Mouse (Mus musculus) neural tube, embryonic 13.5 days (tissue): ENCODE measurements around the gene Ermard. TPM values are rescaled to one million over a fixed set of nuclear protein-coding genes. Genes with fewer than 3 reads are reported as not detected.

Source experiments
- ATAC-seq: fragments of 200-750 bp; cut with Nextera tagmentation; 2 replicates; pipeline ENCODE4 v1.8.0; 2017; ENCODE audit warnings: low read depth, mild to moderate bottlenecking, moderate TSS enrichment, moderate library complexity
- H3K27ac ChIP-seq: fragments of 300-500 bp; sonication (generic); replicated peaks from 2 replicates; pipeline ENCODE4 v1.5.1; 2015; ENCODE audit warnings: moderate library complexity, mild to moderate bottlenecking, inconsistent platforms
- H3K27me3 ChIP-seq: fragments of 300-500 bp; sonication (generic); 2 replicates; pipeline ENCODE4 v1.6.1; 2015; ENCODE audit warnings: mild to moderate bottlenecking, inconsistent platforms
- H3K36me3 ChIP-seq: fragments of 300-500 bp; sonication (generic); 2 replicates; pipeline ENCODE4 v1.6.1; 2015; ENCODE audit warnings: mild to moderate bottlenecking, inconsistent platforms
- H3K4me1 ChIP-seq: fragments of 300-500 bp; sonication (generic); replicated peaks from 2 replicates; pipeline ENCODE4 v1.6.1; 2015; ENCODE audit warnings: inconsistent platforms
- H3K4me2 ChIP-seq: fragments of 300-500 bp; sonication (generic); 2 replicates; pipeline ENCODE4 v1.6.1; 2015; ENCODE audit warnings: inconsistent platforms, mild to moderate bottlenecking, moderate library complexity
- H3K4me3 ChIP-seq: fragments of 300-500 bp; sonication (generic); 2 replicates; pipeline ENCODE4 v1.5.1; 2015; ENCODE audit warnings: mild to moderate bottlenecking, inconsistent platforms
- H3K9ac ChIP-seq: fragments of 300-500 bp; sonication (generic); 2 replicates; pipeline ENCODE4 v1.6.1; 2015; ENCODE audit warnings: moderate library complexity, mild to moderate bottlenecking, inconsistent platforms
- H3K9me3 ChIP-seq: fragments of 300-500 bp; sonication (generic); 2 replicates; pipeline ENCODE4 v1.6.1; 2016; ENCODE audit warnings: inconsistent platforms
- WGBS: fragments of 180-500 bp; shearing (Covaris S2); methylation state at CpG from one replicate; pipeline ENCODE4 v1.1.7; 2015; 5-methylcytosine and 5-hydroxymethylcytosine counted together
- polyA plus RNA-seq: library from polyadenylated mRNA; unstranded; fragments of >200 nt; fragmentation: Nextera tagmentation; extraction: Ambion mirVana; gene quantifications from 2 replicates; pipeline ENCODE4 v1.2.1, GENCODE M21; 2015

The Ermard gene
- polyA plus RNA-seq, 1 experiment from 2014 or later = 97.4 TPM

- no peaks in the 10 kb centered on the region for H3K9me3 ChIP-seq
- WGBS = 59% methylated on average over 1 of the region's 1 CpGs
- ATAC-seq = no peak
- 0 out of 2 replicates have a peak, but pooled peaks cover 4% of the 10 kb centered on the region for H3K27me3 ChIP-seq
- no peak overlapping the region for H3K9ac ChIP-seq
- H3K27ac ChIP-seq = no peak overlapping the region
- H3K4me1 ChIP-seq = peaks cover 14% of the 10 kb centered on the region
- H3K4me3 ChIP-seq = no peak overlapping the region
- H3K36me3 ChIP-seq = peaks cover 31% of the 10 kb centered on the region
- no peak overlapping the region for H3K4me2 ChIP-seq
These were observed 25.9 kb downstream of the Ermard start for GRCm38 (mm10) chr17:15066911-15067310.

DNA sequence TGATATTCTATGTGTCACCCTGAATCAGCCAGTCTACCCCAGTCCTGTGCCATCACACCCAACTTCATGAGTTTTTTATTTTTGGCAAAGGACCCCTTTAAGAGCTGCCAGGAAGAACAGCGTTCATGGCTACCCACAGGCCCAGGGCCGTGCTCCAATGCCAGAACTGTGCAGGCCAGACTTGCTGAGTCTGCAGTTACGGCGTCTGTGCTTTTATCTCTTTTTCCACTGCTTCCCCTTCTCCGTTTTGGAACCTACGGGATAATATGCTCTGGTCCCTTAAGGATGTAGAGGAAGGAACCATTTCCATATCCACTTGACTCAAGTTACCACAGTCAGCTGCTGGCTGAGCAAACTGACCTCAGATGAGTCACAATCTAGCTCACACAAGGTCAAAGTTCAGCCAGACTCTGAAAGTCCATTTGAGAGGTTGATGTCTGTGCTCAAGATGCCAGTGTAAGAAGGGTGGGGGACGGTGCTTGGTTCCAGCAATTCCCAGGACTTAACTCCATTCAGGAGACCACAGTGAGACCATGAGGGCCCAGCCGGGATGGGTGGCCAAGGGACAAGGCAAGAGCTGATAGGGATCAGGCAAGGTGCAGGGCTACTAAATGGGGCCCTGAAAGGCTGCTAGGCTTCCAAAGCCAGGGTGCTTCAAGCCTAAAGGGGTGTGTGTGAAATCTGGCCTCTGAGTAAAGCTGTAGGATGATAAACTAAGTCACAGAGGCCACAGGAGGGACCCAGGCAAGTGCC, 27.2 kb downstream of the Ermard start:
- Histone ChIP-seq H3K9me3 (no peaks in the 10 kb centered on the region), H3K27ac (no peak overlapping the region), H3K27me3 (0 out of 2 replicates have a peak, but pooled peaks cover 4% of the 10 kb centered on the region), H3K4me2 (no peak overlapping the region), H3K9ac (no peak overlapping the region), H3K4me1 (peaks cover 19% of the 10 kb centered on the region), H3K4me3 (no peak overlapping the region), H3K36me3 (peaks cover 19% of the 10 kb centered on the region)
- WGBS = 74% methylated on average over 8 of the region's 8 CpGs
- ATAC-seq = no peak

- no peaks in the 10 kb centered on the region for H3K9me3 ChIP-seq
- H3K4me3 ChIP-seq = no peak overlapping the region
- H3K27me3 ChIP-seq = 0 out of 2 replicates have a peak, but pooled peaks cover 4% of the 10 kb centered on the region
- H3K27ac ChIP-seq = no peak overlapping the region
- WGBS = 65% methylated on average over 2 of the region's 2 CpGs
- H3K4me2 ChIP-seq = no peak overlapping the region
- no peak overlapping the region for H3K9ac ChIP-seq
- no peak for ATAC-seq
- H3K36me3 ChIP-seq = 0 out of 2 replicates have a peak, but pooled peaks cover 10% of the 10 kb centered on the region
- peaks cover 19% of the 10 kb centered on the region for H3K4me1 ChIP-seq
These were observed 28.1 kb downstream of the Ermard start for GRCm38 (mm10) chr17:15069124-15069523.

GRCm38 (mm10) chr17:15072211-15072610, 31.2 kb downstream of the Ermard start:
- WGBS = 29% methylated on average over 2 of the region's 2 CpGs
- Histone ChIP-seq H3K9me3 (no peaks in the 10 kb centered on the region), H3K9ac (no peak overlapping the region), H3K4me3 (no peak overlapping the region), H3K4me2 (no peak overlapping the region), H3K36me3 (no peaks in the 10 kb centered on the region), H3K4me1 (peaks cover 5% of the 10 kb centered on the region; the same call in 1 of the 2 replicates), H3K27me3 (0 out of 2 replicates have a peak, but pooled peaks cover 4% of the 10 kb centered on the region), H3K27ac (no peak overlapping the region)
- peak; percentile 75; the same call in 1 of the 2 replicates for ATAC-seq

- no peak overlapping the region for H3K27ac ChIP-seq
- peaks cover 5% of the 10 kb centered on the region; the same call in 1 of the 2 replicates for H3K4me1 ChIP-seq
- H3K4me2 ChIP-seq = no peak overlapping the region
- H3K9me3 ChIP-seq = no peaks in the 10 kb centered on the region
- no peak overlapping the region for H3K9ac ChIP-seq
- H3K27me3 ChIP-seq = 0 out of 2 replicates have a peak, but pooled peaks cover 6% of the 10 kb centered on the region
- H3K4me3 ChIP-seq = no peak overlapping the region
- H3K36me3 ChIP-seq = no peaks in the 10 kb centered on the region
- ATAC-seq = no peak
- WGBS = 84% methylated on average over 8 of the region's 8 CpGs
These were observed 34.0 kb downstream of the Ermard start for GRCm38 (mm10) chr17:15075033-15075432.

GRCm38 (mm10) chr17:15077536-15077935, 36.5 kb downstream of the Ermard start:
- Histone ChIP-seq H3K9ac (no peak overlapping the region), H3K4me3 (no peak overlapping the region), H3K36me3 (no peaks in the 10 kb centered on the region), H3K4me1 (no peaks in the 10 kb centered on the region), H3K27ac (no peak overlapping the region), H3K4me2 (no peak overlapping the region), H3K27me3 (0 out of 2 replicates have a peak, but pooled peaks cover 8% of the 10 kb centered on the region), H3K9me3 (no peaks in the 10 kb centered on the region)
- ATAC-seq = no peak
- whole genome bisulfite sequencing = 46% methylated on average over 2 of the region's 2 CpGs

GRCm38 (mm10) chr17:15084226-15084848, 43.3 kb downstream of the Ermard start:
- H3K9me3 ChIP-seq = no peaks in the 10 kb centered on the region
- ATAC-seq = no peak
- no peaks in the 10 kb centered on the region for H3K36me3 ChIP-seq
- H3K27ac ChIP-seq = no peak overlapping the region
- no peak overlapping the region for H3K4me3 ChIP-seq
- 68% methylated on average over 13 of the region's 13 CpGs for WGBS
- H3K4me1 ChIP-seq = peaks cover 29% of the 10 kb centered on the region
- H3K4me2 ChIP-seq = no peak overlapping the region
- no peak overlapping the region for H3K9ac ChIP-seq
- H3K27me3 ChIP-seq = 0 out of 2 replicates have a peak, but pooled peaks cover 9% of the 10 kb centered on the region

DNA sequence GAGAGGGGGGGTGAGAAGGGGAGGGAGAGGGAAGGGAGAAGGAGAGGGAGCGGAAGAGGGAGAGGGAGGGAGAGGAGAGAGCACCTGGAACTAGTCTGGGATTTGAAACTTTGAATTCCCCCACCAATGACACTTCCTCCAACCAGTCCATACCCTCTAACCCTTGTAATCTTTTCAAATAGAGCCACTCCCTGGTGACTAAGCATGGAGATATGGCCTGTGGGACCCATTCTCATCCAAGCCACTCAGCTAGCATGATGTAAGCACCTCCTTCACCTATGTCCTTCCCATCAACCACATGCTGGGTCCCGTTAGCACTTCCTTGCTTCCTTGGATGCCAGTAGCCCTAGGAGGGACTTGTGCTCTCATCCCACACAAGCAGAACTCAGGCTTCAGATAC, 44.0 kb downstream of the Ermard start:
- no peak for ATAC-seq
- no peaks in the 10 kb centered on the region for H3K9me3 ChIP-seq
- no peak overlapping the region for H3K27ac ChIP-seq
- no peak overlapping the region for H3K4me2 ChIP-seq
- WGBS = 80% methylated on average over 2 of the region's 2 CpGs
- 0 out of 2 replicates have a peak, but pooled peaks cover 6% of the 10 kb centered on the region for H3K27me3 ChIP-seq
- H3K36me3 ChIP-seq = no peaks in the 10 kb centered on the region
- H3K9ac ChIP-seq = no peak overlapping the region
- H3K4me1 ChIP-seq = peaks cover 31% of the 10 kb centered on the region
- H3K4me3 ChIP-seq = no peak overlapping the region

DNA sequence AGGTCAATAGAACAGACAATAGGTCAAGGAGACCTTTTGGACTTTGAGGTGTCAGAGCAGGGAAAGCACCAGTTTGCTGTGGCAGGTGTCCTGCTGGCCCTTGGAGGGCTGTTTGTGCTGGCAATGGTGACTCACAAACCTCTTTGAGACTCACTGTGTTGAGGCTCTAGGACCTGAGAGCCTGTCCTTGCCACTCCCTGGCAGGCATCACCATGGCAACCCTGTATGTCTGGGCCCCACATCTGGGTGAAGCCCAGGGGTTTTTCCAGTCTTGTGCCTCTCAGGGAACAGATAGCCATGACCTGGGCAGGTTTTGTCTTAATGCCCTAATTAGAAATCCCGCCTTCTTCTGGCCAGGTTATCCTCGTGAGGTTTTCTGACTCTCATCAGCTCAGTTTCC, 47.2 kb downstream of the Ermard start:
- no peak overlapping the region for H3K9ac ChIP-seq
- peak; percentile 68 for ATAC-seq
- no peaks in the 10 kb centered on the region for H3K36me3 ChIP-seq
- peaks cover 31% of the 10 kb centered on the region for H3K4me1 ChIP-seq
- no peak overlapping the region for H3K4me3 ChIP-seq
- H3K27ac ChIP-seq = peak overlapping the region; percentile 84
- H3K9me3 ChIP-seq = no peaks in the 10 kb centered on the region
- H3K4me2 ChIP-seq = peak overlapping the region; percentile 28; the same call in 1 of the 2 replicates
- H3K27me3 ChIP-seq = 0 out of 2 replicates have a peak, but pooled peaks cover 6% of the 10 kb centered on the region
- 9% methylated on average over 2 of the region's 2 CpGs for WGBS

DNA sequence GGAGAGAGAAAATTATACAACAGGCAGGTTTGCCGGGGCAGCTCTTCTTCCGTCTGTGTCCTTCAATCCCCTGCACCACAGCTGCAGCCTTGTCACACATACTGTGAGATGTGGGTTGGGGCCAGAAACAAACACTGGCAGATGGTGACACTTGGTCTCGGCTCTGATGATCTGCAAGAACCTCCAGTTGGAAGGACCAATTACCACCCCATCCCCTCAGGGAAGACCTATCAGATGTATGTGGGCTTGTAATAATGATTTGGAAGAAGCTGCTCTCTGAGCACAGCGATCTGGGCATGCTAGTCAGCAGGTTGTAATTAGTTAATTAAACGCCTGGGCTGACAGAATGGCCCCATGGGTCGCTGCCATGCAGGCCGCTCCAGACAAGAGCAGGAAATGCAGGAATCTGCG, 47.6 kb downstream of the Ermard start:
- Histone ChIP-seq H3K4me3 (no peak overlapping the region), H3K4me1 (peaks cover 35% of the 10 kb centered on the region), H3K4me2 (peak overlapping the region; percentile 28), H3K9ac (no peak overlapping the region), H3K27me3 (0 out of 2 replicates have a peak, but pooled peaks cover 6% of the 10 kb centered on the region), H3K36me3 (no peaks in the 10 kb centered on the region), H3K9me3 (no peaks in the 10 kb centered on the region), H3K27ac (peak overlapping the region; percentile 84)
- ATAC-seq = peak; percentile 88
- WGBS = 4% methylated on average over 8 of the region's 8 CpGs

DNA sequence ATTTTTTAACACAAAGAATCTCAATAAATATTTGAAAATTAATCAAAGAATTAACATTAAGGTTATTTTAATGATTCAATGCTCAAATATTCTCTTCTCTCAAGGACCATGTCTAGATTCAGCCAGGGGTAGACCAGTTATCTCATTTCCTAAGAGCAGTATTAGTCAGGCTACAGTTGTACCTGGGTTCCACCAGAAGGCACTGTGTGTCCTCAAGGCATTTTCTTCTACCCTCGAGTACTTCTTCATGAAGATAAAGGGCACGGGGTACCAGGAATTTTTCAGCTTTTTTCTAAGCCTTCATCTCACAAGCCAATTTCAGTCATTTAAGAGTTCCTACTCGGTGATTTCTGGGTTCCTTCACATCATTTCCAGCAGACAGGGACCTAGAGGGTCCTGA, 50.7 kb downstream of the Ermard start:
- no peak for ATAC-seq
- peaks cover 6% of the 10 kb centered on the region; the same call in 1 of the 2 replicates for H3K27me3 ChIP-seq
- H3K9me3 ChIP-seq = no peaks in the 10 kb centered on the region
- no peak overlapping the region for H3K4me2 ChIP-seq
- no peak overlapping the region for H3K4me3 ChIP-seq
- H3K36me3 ChIP-seq = no peaks in the 10 kb centered on the region
- no peak overlapping the region for H3K27ac ChIP-seq
- H3K9ac ChIP-seq = no peak overlapping the region
- peaks cover 33% of the 10 kb centered on the region for H3K4me1 ChIP-seq
- 88% methylated on average over 3 of the region's 3 CpGs for WGBS

- H3K4me3 ChIP-seq = no peak overlapping the region
- no peaks in the 10 kb centered on the region for H3K36me3 ChIP-seq
- H3K4me1 ChIP-seq = peaks cover 21% of the 10 kb centered on the region
- no peak for ATAC-seq
- H3K9ac ChIP-seq = no peak overlapping the region
- H3K9me3 ChIP-seq = peaks cover under 1% of the 10 kb centered on the region; the same call in 1 of the 2 replicates
- H3K27me3 ChIP-seq = peaks cover 3% of the 10 kb centered on the region; the same call in 1 of the 2 replicates
- H3K4me2 ChIP-seq = no peak overlapping the region
- WGBS = 32% methylated on average over 3 of the region's 3 CpGs
- H3K27ac ChIP-seq = no peak overlapping the region
These were observed 52.5 kb downstream of the Ermard start for GRCm38 (mm10) chr17:15093523-15093922.
